Mouse (Mus musculus) midbrain, embryonic 11.5 days (tissue): ENCODE measurements at regions not wholly inside any gene's neighbourhood (a gene's known extent, or its start where the extent isn't known, plus 50 kb on each side); places are given as distances from the start of the nearest gene placed in this dataset.
"Not testable (repeated sequence)": the region's sequence is repeated elsewhere in the genome, so short reads cannot be mapped to it uniquely, and the experiment has no call there.

Experiments used
- ATAC-seq: fragments of 200-750 bp; cut with Nextera tagmentation; 2 replicates; pipeline ENCODE4 v1.8.0; 2017; ENCODE audit warnings: moderate TSS enrichment, moderate library complexity; ENCODE audit not compliant: low FRiP score
- DNase-seq: peaks from one replicate; pipeline ENCODE4 v3.0.0; 2015; ENCODE audit warnings: low spot score; ENCODE audit errors: missing footprints
- H3K27ac ChIP-seq: fragments of 300-500 bp; sonication (generic); 2 replicates; pipeline ENCODE4 v1.5.1; 2014; ENCODE audit warnings: low read depth, low read length
- H3K27me3 ChIP-seq: fragments of 300-500 bp; sonication (generic); 2 replicates; pipeline ENCODE4 v1.6.1; 2014; ENCODE audit warnings: mild to moderate bottlenecking, low read length, moderate library complexity, mixed read lengths; ENCODE audit not compliant: control insufficient read depth, insufficient read depth
- H3K36me3 ChIP-seq: fragments of 300-500 bp; sonication (generic); 2 replicates; pipeline ENCODE4 v1.6.1; 2014; ENCODE audit warnings: mild to moderate bottlenecking, low read length, moderate library complexity, mixed read lengths; ENCODE audit not compliant: control insufficient read depth, insufficient read depth
- H3K4me1 ChIP-seq: fragments of 300-500 bp; sonication (generic); 2 replicates; pipeline ENCODE4 v1.6.1; 2014; ENCODE audit warnings: low read length; ENCODE audit not compliant: control insufficient read depth, insufficient read depth
- H3K4me2 ChIP-seq: fragments of 300-500 bp; sonication (generic); 2 replicates; pipeline ENCODE4 v1.6.1; 2014; ENCODE audit warnings: mild to moderate bottlenecking, moderate library complexity
- H3K4me3 ChIP-seq: fragments of 300-500 bp; sonication (generic); 2 replicates; pipeline ENCODE4 v1.5.1; 2014; ENCODE audit warnings: low read depth, low read length
- H3K9ac ChIP-seq: fragments of 300-500 bp; sonication (generic); 2 replicates; pipeline ENCODE4 v1.6.1; 2014; ENCODE audit warnings: low read length
- H3K9me3 ChIP-seq: fragments of 300-500 bp; sonication (generic); 2 replicates; pipeline ENCODE4 v1.6.1; 2016; ENCODE audit warnings: low read length; ENCODE audit not compliant: control insufficient read depth
- WGBS: fragments of 180-500 bp; shearing (Covaris S2); extraction: QIAGEN DNeasy Blood & Tissue Kit; methylation state at CpG from one replicate; pipeline ENCODE4 v1.1.7; 2014; 5-methylcytosine and 5-hydroxymethylcytosine counted together

DNA sequence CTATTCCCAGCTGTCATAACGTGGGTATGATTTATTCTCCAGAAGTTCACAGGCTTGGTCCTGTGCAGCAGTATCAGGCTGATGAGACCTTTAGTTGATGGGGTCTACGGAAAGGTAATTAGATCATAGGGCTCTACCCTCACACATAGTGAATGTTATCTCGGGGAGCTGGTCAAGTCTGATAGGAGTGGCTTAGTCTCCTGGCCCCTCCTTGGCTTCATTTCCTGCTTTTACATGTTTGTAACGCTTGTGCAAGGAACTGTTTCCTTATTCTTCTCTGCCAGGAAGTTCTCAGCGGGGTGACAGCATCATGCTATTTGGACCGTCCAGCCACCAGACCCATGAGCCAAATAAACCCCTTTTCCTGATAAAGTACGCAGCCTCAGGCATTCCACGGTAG is 109.6 kb upstream of the Klf3 start:
- no peaks in the 10 kb centered on the region for H3K9me3 ChIP-seq
- no peaks in the 10 kb centered on the region for H3K4me1 ChIP-seq
- H3K4me2 ChIP-seq: no peak overlapping the region
- no peak for ATAC-seq
- H3K9ac ChIP-seq: no peak overlapping the region
- WGBS: 86% methylated on average over 8 of the region's 8 CpGs
- no peaks in the 10 kb centered on the region for H3K27me3 ChIP-seq
- no peak overlapping the region for H3K27ac ChIP-seq
- no peaks in the 10 kb centered on the region for H3K36me3 ChIP-seq
- no peak for DNase-seq
- no peak overlapping the region for H3K4me3 ChIP-seq

DNA sequence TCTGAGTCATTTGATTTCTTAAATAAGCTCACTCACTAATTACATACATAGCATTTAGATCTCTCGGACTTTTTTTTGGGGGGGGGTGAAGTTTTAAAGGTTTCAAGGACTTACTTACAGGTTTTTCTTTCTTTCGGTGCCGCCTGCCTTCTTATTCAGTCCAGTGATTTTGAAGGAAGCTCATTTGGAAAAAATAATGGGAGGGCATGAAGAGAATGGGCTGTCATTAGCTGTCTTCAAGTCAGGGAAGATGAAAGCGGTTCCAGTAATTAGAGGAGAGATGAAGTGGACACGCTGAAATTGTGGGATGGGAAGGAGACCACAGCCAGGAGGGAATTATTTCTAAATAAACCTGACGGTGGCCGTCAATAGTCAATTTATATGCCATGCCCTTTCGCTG is 108.6 kb upstream of the Klf3 start:
- WGBS: 62% methylated on average over 8 of the region's 8 CpGs
- Histone ChIP-seq H3K4me3 (no peak overlapping the region), H3K27me3 (no peaks in the 10 kb centered on the region), H3K4me1 (no peaks in the 10 kb centered on the region), H3K4me2 (no peak overlapping the region), H3K36me3 (no peaks in the 10 kb centered on the region), H3K9ac (no peak overlapping the region), H3K27ac (no peak overlapping the region), H3K9me3 (no peaks in the 10 kb centered on the region)
- DNase-seq (no peak), ATAC-seq (no peak)

GRCm38 (mm10) chr5:64696099-64696498 is 107.1 kb upstream of the Klf3 start:
- H3K27me3 ChIP-seq: no peaks in the 10 kb centered on the region
- DNase-seq: no peak
- H3K4me2 ChIP-seq: no peak overlapping the region
- ATAC-seq: no peak
- H3K9ac ChIP-seq: no peak overlapping the region
- no peaks in the 10 kb centered on the region for H3K36me3 ChIP-seq
- no peaks in the 10 kb centered on the region for H3K9me3 ChIP-seq
- H3K4me3 ChIP-seq: no peak overlapping the region
- no peak overlapping the region for H3K27ac ChIP-seq
- H3K4me1 ChIP-seq: no peaks in the 10 kb centered on the region
- WGBS: 93% methylated on average over 14 of the region's 14 CpGs

DNA sequence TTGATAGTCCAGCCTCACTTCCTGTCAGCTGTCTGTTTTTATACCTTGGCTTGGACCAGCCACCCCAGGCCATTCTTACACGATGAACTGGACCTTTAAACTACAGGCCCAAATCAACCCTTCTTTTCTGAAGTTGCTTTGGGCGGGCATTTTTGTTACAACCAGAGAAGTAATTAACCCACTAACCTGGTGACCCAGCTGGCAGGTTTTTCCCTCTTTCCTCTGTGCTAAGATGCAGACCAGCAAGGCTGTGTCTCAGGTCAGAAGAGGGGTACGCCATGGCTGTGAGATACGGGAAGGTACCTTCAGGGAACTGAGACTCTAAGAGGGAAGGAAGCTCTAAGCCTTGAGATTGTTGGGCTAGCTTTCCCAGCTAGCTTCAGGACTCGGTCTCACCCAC is 105.7 kb upstream of the Klf3 start:
- Histone ChIP-seq H3K4me2 (no peak overlapping the region), H3K27me3 (no peaks in the 10 kb centered on the region), H3K4me1 (peaks cover 6% of the 10 kb centered on the region; the same call in 1 of the 2 replicates), H3K9me3 (no peaks in the 10 kb centered on the region), H3K9ac (no peak overlapping the region), H3K27ac (no peak overlapping the region), H3K36me3 (no peaks in the 10 kb centered on the region), H3K4me3 (no peak overlapping the region)
- ATAC-seq: no peak
- no peak for DNase-seq
- 93% methylated on average over 5 of the region's 5 CpGs for whole genome bisulfite sequencing

- H3K4me2 ChIP-seq: no peak overlapping the region
- no peak overlapping the region for H3K27ac ChIP-seq
- DNase-seq: no peak
- 88% methylated on average over 6 of the region's 6 CpGs for WGBS
- no peaks in the 10 kb centered on the region for H3K9me3 ChIP-seq
- no peak overlapping the region for H3K4me3 ChIP-seq
- no peak for ATAC-seq
- H3K9ac ChIP-seq: no peak overlapping the region
- peaks cover 6% of the 10 kb centered on the region; the same call in 1 of the 2 replicates for H3K4me1 ChIP-seq
- H3K36me3 ChIP-seq: no peaks in the 10 kb centered on the region
- H3K27me3 ChIP-seq: no peaks in the 10 kb centered on the region
These were observed 104.6 kb upstream of the Klf3 start for GRCm38 (mm10) chr5:64698458-64699116.

DNA sequence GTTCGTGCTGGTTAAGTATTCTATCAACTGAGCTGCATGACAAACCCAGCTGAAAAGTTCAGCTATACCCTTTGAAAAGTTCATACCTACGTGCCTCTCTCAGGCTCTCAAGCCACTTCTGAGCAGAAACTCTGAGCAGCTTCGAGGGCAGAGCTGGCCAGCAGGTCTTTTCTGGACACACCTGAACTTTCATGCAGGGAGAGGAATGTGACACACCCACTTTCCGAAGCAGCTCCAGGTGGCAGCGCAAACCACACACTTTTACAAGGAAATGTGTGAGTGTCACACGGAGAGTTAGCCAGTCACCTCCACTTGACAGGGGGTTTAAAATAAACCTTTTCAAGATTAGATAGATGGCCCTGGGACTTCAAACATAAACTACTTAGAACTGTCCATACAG is 103.2 kb upstream of the Klf3 start:
- H3K9ac ChIP-seq: no peak overlapping the region
- H3K4me2 ChIP-seq: no peak overlapping the region
- H3K27me3 ChIP-seq: no peaks in the 10 kb centered on the region
- 93% methylated on average over 6 of the region's 6 CpGs for WGBS
- ATAC-seq (no peak), DNase-seq (no peak)
- H3K4me1 ChIP-seq: peaks cover 6% of the 10 kb centered on the region; the same call in 1 of the 2 replicates
- H3K36me3 ChIP-seq: no peaks in the 10 kb centered on the region
- no peaks in the 10 kb centered on the region for H3K9me3 ChIP-seq
- H3K4me3 ChIP-seq: no peak overlapping the region
- no peak overlapping the region for H3K27ac ChIP-seq

- no peaks in the 10 kb centered on the region for H3K36me3 ChIP-seq
- 67% methylated on average over 14 of the region's 14 CpGs for WGBS
- no peak overlapping the region for H3K4me2 ChIP-seq
- H3K4me3 ChIP-seq: no peak overlapping the region
- H3K4me1 ChIP-seq: peaks cover 6% of the 10 kb centered on the region; the same call in 1 of the 2 replicates
- peak overlapping the region; percentile 52; the same call in 1 of the 2 replicates for H3K27ac ChIP-seq
- DNase-seq (no peak), ATAC-seq (no peak; the same call in 1 of the 2 replicates)
- H3K9ac ChIP-seq: peak overlapping the region; percentile 44
- no peaks in the 10 kb centered on the region for H3K27me3 ChIP-seq
- H3K9me3 ChIP-seq: no peaks in the 10 kb centered on the region
These were observed 101.9 kb upstream of the Klf3 start for GRCm38 (mm10) chr5:64701219-64701779.

GRCm38 (mm10) chr5:64701780-64702231 is 101.4 kb upstream of the Klf3 start:
- Histone ChIP-seq H3K27me3 (no peaks in the 10 kb centered on the region), H3K9me3 (no peaks in the 10 kb centered on the region), H3K36me3 (no peaks in the 10 kb centered on the region), H3K9ac (peak overlapping the region; percentile 44; the same call in 1 of the 2 replicates), H3K4me3 (no peak overlapping the region), H3K27ac (peak overlapping the region; percentile 52; the same call in 1 of the 2 replicates), H3K4me1 (peaks cover 6% of the 10 kb centered on the region; the same call in 1 of the 2 replicates), H3K4me2 (no peak overlapping the region)
- 18% methylated on average over 7 of the region's 7 CpGs for WGBS
- ATAC-seq (peak; percentile 59; the same call in 1 of the 2 replicates), DNase-seq (peak; percentile 91)

DNA sequence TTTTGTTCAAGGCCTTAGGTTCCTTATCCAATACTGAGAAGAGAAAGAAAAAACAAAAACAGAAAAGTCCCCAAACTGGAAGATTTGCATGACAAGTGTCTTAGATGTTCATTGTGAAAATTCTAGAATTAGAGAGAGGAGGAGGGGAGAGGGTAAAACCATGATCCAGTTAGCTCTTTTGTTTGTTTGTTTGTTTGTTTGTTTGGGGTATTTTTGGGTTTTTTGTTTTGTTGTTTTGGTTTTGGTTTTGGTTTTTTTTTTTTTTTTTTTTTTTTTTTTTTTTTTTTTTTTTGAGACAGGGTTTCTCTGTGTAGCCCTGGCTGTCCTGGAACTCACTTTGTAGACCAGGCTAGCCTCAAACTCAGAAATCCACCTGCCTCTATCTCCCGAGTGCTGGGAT is 100.8 kb upstream of the Klf3 start:
- 64% methylated on average over 1 of the region's 1 CpGs for WGBS
- not testable (repeated sequence) for H3K4me3 ChIP-seq, H3K27ac ChIP-seq, ATAC-seq, DNase-seq, H3K4me1 ChIP-seq, H3K27me3 ChIP-seq, H3K36me3 ChIP-seq, H3K4me2 ChIP-seq, H3K9me3 ChIP-seq
- H3K9ac ChIP-seq: peak overlapping the region; percentile 44; the same call in 1 of the 2 replicates
